Mouse (Mus musculus): ENCODE measurements around the gene Sirt6. TPM values are rescaled to one million over a fixed set of nuclear protein-coding genes. Genes with fewer than 3 reads are reported as not detected.
A peak's percentile ranks its signal among the peaks of the same experiment; 100 is the strongest.
"Not testable (repeated sequence)": the region's sequence is repeated elsewhere in the genome, so short reads cannot be mapped to it uniquely, and the experiment has no call there.

The Sirt6 gene
- polyA plus RNA-seq (2015; fragmentation: Nextera tagmentation; extraction: Ambion mirVana) = 28.6 and 33.6 TPM in 2 replicates

GRCm38 (mm10) chr10:81626994-81627835, at the start of gene Sirt6:
Gene Sirt6 (minus strand): TSS chr10:81627797.
- Histone ChIP-seq H3K9ac (ENCODE audit: low read length) (peak within 1 kb of the TSS; percentile 90), H3K4me1 (ENCODE audit: control insufficient read depth, insufficient read depth, low read length) (peaks cover 19% of the 10 kb centered on the region), H3K4me3 (replicated peaks; ENCODE audit: low read length) (peak within 1 kb of the TSS; percentile 81), H3K27ac (ENCODE audit: low read length) (peak within 1 kb of the TSS; percentile 96), H3K9me3 (replicated peaks; ENCODE audit: control insufficient read depth, low read length) (no peaks in the 10 kb centered on the region), H3K36me3 (ENCODE audit: control insufficient read depth, insufficient read depth, low read length) (peaks cover 7% of the 10 kb centered on the region), H3K4me2 (ENCODE audit: low read depth, low read length) (peak within 1 kb of the TSS; percentile 83), H3K27me3 (ENCODE audit: control insufficient read depth, insufficient read depth, low read length) (no peaks in the 10 kb centered on the region)
- ATAC-seq (ENCODE audit: insufficient read depth, low FRiP score) = peak; percentile 91
- WGBS = 4% methylated on average over 40 of the region's 40 CpGs

- Histone ChIP-seq H3K4me3 (replicated peaks; ENCODE audit: low read length) (no peak overlapping the region), H3K36me3 (ENCODE audit: control insufficient read depth, insufficient read depth, low read length) (peaks cover 24% of the 10 kb centered on the region), H3K4me2 (ENCODE audit: low read depth, low read length) (no peak overlapping the region), H3K4me1 (ENCODE audit: control insufficient read depth, insufficient read depth, low read length) (no peaks in the 10 kb centered on the region), H3K27ac (ENCODE audit: low read length) (no peak overlapping the region), H3K9me3 (replicated peaks; ENCODE audit: control insufficient read depth, low read length) (peaks cover 42% of the 10 kb centered on the region), H3K9ac (ENCODE audit: low read length) (no peak overlapping the region), H3K27me3 (ENCODE audit: control insufficient read depth, insufficient read depth, low read length) (no peaks in the 10 kb centered on the region)
- no peak for ATAC-seq (ENCODE audit: insufficient read depth, low FRiP score)
- 100% methylated on average over 2 of the region's 2 CpGs for WGBS
These were observed 28.6 kb upstream of the Sirt6 start for GRCm38 (mm10) chr10:81656174-81656573.

- no peaks in the 10 kb centered on the region for H3K27me3 ChIP-seq (ENCODE audit: control insufficient read depth, insufficient read depth, low read length)
- H3K27ac ChIP-seq (ENCODE audit: low read length) = no peak overlapping the region
- H3K36me3 ChIP-seq (ENCODE audit: control insufficient read depth, insufficient read depth, low read length) = peaks cover 26% of the 10 kb centered on the region
- no peak for ATAC-seq (ENCODE audit: insufficient read depth, low FRiP score)
- H3K9me3 ChIP-seq (replicated peaks; ENCODE audit: control insufficient read depth, low read length) = peaks cover 39% of the 10 kb centered on the region
- no peak overlapping the region for H3K4me3 ChIP-seq (replicated peaks; ENCODE audit: low read length)
- no peak overlapping the region for H3K9ac ChIP-seq (ENCODE audit: low read length)
- H3K4me2 ChIP-seq (ENCODE audit: low read depth, low read length) = no peak overlapping the region
- no peaks in the 10 kb centered on the region for H3K4me1 ChIP-seq (ENCODE audit: control insufficient read depth, insufficient read depth, low read length)
- 95% methylated on average over 10 of the region's 10 CpGs for WGBS
These were observed 27.6 kb upstream of the Sirt6 start for GRCm38 (mm10) chr10:81655178-81655577.

- peak; percentile 94 for ATAC-seq (ENCODE audit: insufficient read depth, low FRiP score)
- H3K9me3 ChIP-seq (replicated peaks; ENCODE audit: control insufficient read depth, low read length); H3K36me3 ChIP-seq (ENCODE audit: control insufficient read depth, insufficient read depth, low read length); H3K4me1 ChIP-seq (ENCODE audit: control insufficient read depth, insufficient read depth, low read length); H3K27me3 ChIP-seq (ENCODE audit: control insufficient read depth, insufficient read depth, low read length): not testable (repeated sequence)
- Histone ChIP-seq H3K9ac (ENCODE audit: low read length) (peak within 1 kb of the TSS; percentile 76), H3K4me2 (ENCODE audit: low read depth, low read length) (peak within 1 kb of the TSS; percentile 67), H3K27ac (ENCODE audit: low read length) (peak within 1 kb of the TSS; percentile 73; the same call in 1 of the 2 replicates), H3K4me3 (replicated peaks; ENCODE audit: low read length) (peak within 1 kb of the TSS; percentile 56)
- 1% methylated on average over 34 of the region's 52 CpGs for whole genome bisulfite sequencing
These were observed 21.5 kb upstream of the Sirt6 start, which contains the start of gene Gm10778 for GRCm38 (mm10) chr10:81648803-81649775. Gene Gm10778 (plus strand): TSS chr10:81649059.

GRCm38 (mm10) chr10:81646015-81646555, 18.5 kb upstream of the Sirt6 start:
- ATAC-seq (ENCODE audit: insufficient read depth, low FRiP score) = no peak
- no peak overlapping the region for H3K4me3 ChIP-seq (replicated peaks; ENCODE audit: low read length)

GRCm38 (mm10) chr10:81645391-81645790, 17.8 kb upstream of the Sirt6 start:
- WGBS = 92% methylated on average over 4 of the region's 4 CpGs
- ATAC-seq (ENCODE audit: insufficient read depth, low FRiP score) = no peak
- Histone ChIP-seq H3K4me3 (replicated peaks; ENCODE audit: low read length) (no peak overlapping the region), H3K27me3 (ENCODE audit: control insufficient read depth, insufficient read depth, low read length) (no peaks in the 10 kb centered on the region), H3K27ac (ENCODE audit: low read length) (no peak overlapping the region), H3K4me2 (ENCODE audit: low read depth, low read length) (no peak overlapping the region), H3K9me3 (replicated peaks; ENCODE audit: control insufficient read depth, low read length) (no peaks in the 10 kb centered on the region), H3K4me1 (ENCODE audit: control insufficient read depth, insufficient read depth, low read length) (peaks cover 17% of the 10 kb centered on the region), H3K9ac (ENCODE audit: low read length) (no peak overlapping the region), H3K36me3 (ENCODE audit: control insufficient read depth, insufficient read depth, low read length) (0 out of 2 replicates have a peak, but pooled peaks cover 3% of the 10 kb centered on the region)

More at GRCm38 (mm10) chr10:81646015-81646555, 18.5 kb upstream of the Sirt6 start:
- WGBS = 89% methylated on average over 7 of the region's 7 CpGs
- peaks cover 17% of the 10 kb centered on the region for H3K4me1 ChIP-seq (ENCODE audit: control insufficient read depth, insufficient read depth, low read length)
- no peak overlapping the region for H3K4me2 ChIP-seq (ENCODE audit: low read depth, low read length)
- no peaks in the 10 kb centered on the region for H3K9me3 ChIP-seq (replicated peaks; ENCODE audit: control insufficient read depth, low read length)
- H3K9ac ChIP-seq (ENCODE audit: low read length) = no peak overlapping the region
- H3K27me3 ChIP-seq (ENCODE audit: control insufficient read depth, insufficient read depth, low read length) = no peaks in the 10 kb centered on the region
- no peak overlapping the region for H3K27ac ChIP-seq (ENCODE audit: low read length)
- 0 out of 2 replicates have a peak, but pooled peaks cover 4% of the 10 kb centered on the region for H3K36me3 ChIP-seq (ENCODE audit: control insufficient read depth, insufficient read depth, low read length)

GRCm38 (mm10) chr10:81644716-81645115, 17.1 kb upstream of the Sirt6 start:
- no peak overlapping the region for H3K4me2 ChIP-seq (ENCODE audit: low read depth, low read length)
- H3K4me3 ChIP-seq (replicated peaks; ENCODE audit: low read length) = no peak overlapping the region
- no peaks in the 10 kb centered on the region for H3K9me3 ChIP-seq (replicated peaks; ENCODE audit: control insufficient read depth, low read length)
- 91% methylated on average over 18 of the region's 18 CpGs for WGBS
- no peak for ATAC-seq (ENCODE audit: insufficient read depth, low FRiP score)
- H3K9ac ChIP-seq (ENCODE audit: low read length) = no peak overlapping the region
- no peak overlapping the region for H3K27ac ChIP-seq (ENCODE audit: low read length)
- no peaks in the 10 kb centered on the region for H3K27me3 ChIP-seq (ENCODE audit: control insufficient read depth, insufficient read depth, low read length)
- no peaks in the 10 kb centered on the region for H3K36me3 ChIP-seq (ENCODE audit: control insufficient read depth, insufficient read depth, low read length)
- H3K4me1 ChIP-seq (ENCODE audit: control insufficient read depth, insufficient read depth, low read length) = peaks cover 17% of the 10 kb centered on the region

- Histone ChIP-seq H3K9ac (ENCODE audit: low read length) (peak overlapping the region; percentile 98), H3K27me3 (ENCODE audit: control insufficient read depth, insufficient read depth, low read length) (no peaks in the 10 kb centered on the region), H3K27ac (ENCODE audit: low read length) (peak overlapping the region; percentile 98), H3K4me2 (ENCODE audit: low read depth, low read length) (peak overlapping the region; percentile 91), H3K36me3 (ENCODE audit: control insufficient read depth, insufficient read depth, low read length) (no peaks in the 10 kb centered on the region), H3K4me1 (ENCODE audit: control insufficient read depth, insufficient read depth, low read length) (peaks cover 17% of the 10 kb centered on the region), H3K4me3 (replicated peaks; ENCODE audit: low read length) (peak overlapping the region; percentile 84), H3K9me3 (replicated peaks; ENCODE audit: control insufficient read depth, low read length) (no peaks in the 10 kb centered on the region)
- WGBS = 52% methylated on average over 2 of the region's 2 CpGs
- ATAC-seq (ENCODE audit: insufficient read depth, low FRiP score) = no peak
These were observed 16.6 kb upstream of the Sirt6 start for GRCm38 (mm10) chr10:81644162-81644561.

Measured in stomach, embryonic 16.5 days (tissue).